Mouse (Mus musculus): ENCODE results near the gene Olfr671.
"Not testable (repeated sequence)": the region's sequence is repeated elsewhere in the genome, so short reads cannot be mapped to it uniquely, and the experiment has no call there.

Olfr671 gene

GRCm38 (mm10) chr7:104979026-104979425 is at the start of gene Olfr671:
Gene Olfr671 (minus strand): TSS chr7:104979126.
- no peak for DNase-seq (ENCODE audit: low spot score)

- DNase-seq (ENCODE audit: low spot score), result no peak
These were observed 49.4 kb upstream of the Olfr671 start, which contains the start of gene Olfr675 for GRCm38 (mm10) chr7:105028360-105028759. Gene Olfr675 (minus strand): TSS chr7:105028460.

GRCm38 (mm10) chr7:105022530-105022929 is 43.6 kb upstream of the Olfr671 start:
- DNase-seq (ENCODE audit: low spot score), result no peak

GRCm38 (mm10) chr7:105001929-105002328 is 23.0 kb upstream of the Olfr671 start, which contains the start of gene Olfr672:
Gene Olfr672 (minus strand): TSS chr7:105002029.
- DNase-seq (ENCODE audit: low spot score), result no peak

- not testable (repeated sequence) for DNase-seq (ENCODE audit: low spot score)
These were observed 6.4 kb downstream of the Olfr671 start for GRCm38 (mm10) chr7:104972507-104972906.

- DNase-seq (ENCODE audit: low spot score), result no peak
These were observed 16.4 kb downstream of the Olfr671 start, which contains the start of gene Olfr670 for GRCm38 (mm10) chr7:104962520-104962919. Gene Olfr670 (minus strand): TSS chr7:104962620.

- DNase-seq (ENCODE audit: low spot score), result not testable (repeated sequence)
These were observed 28.7 kb downstream of the Olfr671 start for GRCm38 (mm10) chr7:104950234-104950633.

- DNase-seq (ENCODE audit: low spot score), result no peak
These were observed 45.0 kb downstream of the Olfr671 start, which contains the start of gene Olfr669 for GRCm38 (mm10) chr7:104933940-104934339. Gene Olfr669 (plus strand): TSS chr7:104934240.

- DNase-seq (ENCODE audit: low spot score), result no peak
These were observed 51.0 kb downstream of the Olfr671 start, which contains the start of gene Olfr668 for GRCm38 (mm10) chr7:104927957-104928356. Gene Olfr668 (minus strand): TSS chr7:104928057.
